Mouse (Mus musculus) stomach, embryonic 14.5 days (tissue): ENCODE data around the gene Rpl7l1. TPM values are rescaled to one million over a fixed set of nuclear protein-coding genes. Genes with fewer than 3 reads are reported as not detected.
"Not testable (repeated sequence)": the region's sequence is repeated elsewhere in the genome, so short reads cannot be mapped to it uniquely, and the experiment has no call there.

Experiments used
- ATAC-seq: fragments of 200-750 bp; cut with Nextera tagmentation; 2 replicates; pipeline ENCODE4 v1.8.0; 2017; ENCODE audit warnings: low read depth, moderate TSS enrichment; ENCODE audit not compliant: insufficient number of reproducible peaks, insufficient read depth, low FRiP score
- H3K27ac ChIP-seq: fragments of 300-500 bp; sonication (generic); 2 replicates; pipeline ENCODE4 v1.5.1; 2014; ENCODE audit warnings: mild to moderate bottlenecking, low read length, moderate library complexity, mixed read lengths
- H3K27me3 ChIP-seq: fragments of 300-500 bp; sonication (generic); 2 replicates; pipeline ENCODE4 v1.6.1; 2014; ENCODE audit warnings: low read length, control low read depth, mixed read lengths; ENCODE audit not compliant: control insufficient read depth, insufficient read depth
- H3K36me3 ChIP-seq: fragments of 300-500 bp; sonication (generic); 2 replicates; pipeline ENCODE4 v1.6.1; 2014; ENCODE audit warnings: mild to moderate bottlenecking, control low read depth, low read length, moderate library complexity, mixed read lengths; ENCODE audit not compliant: control insufficient read depth, insufficient read depth
- H3K4me1 ChIP-seq: fragments of 300-500 bp; sonication (generic); 2 replicates; pipeline ENCODE4 v1.6.1; 2014; ENCODE audit warnings: low read length, control low read depth, mixed read lengths; ENCODE audit not compliant: control insufficient read depth, insufficient read depth
- H3K4me2 ChIP-seq: fragments of 300-500 bp; sonication (generic); replicated peaks from 2 replicates; pipeline ENCODE4 v1.6.1; 2014; ENCODE audit warnings: low read depth, low read length, control low read depth
- H3K4me3 ChIP-seq: fragments of 300-500 bp; sonication (generic); 2 replicates; pipeline ENCODE4 v1.5.1; 2014; ENCODE audit warnings: low read depth, low read length, control low read depth
- H3K9ac ChIP-seq: fragments of 300-500 bp; sonication (generic); replicated peaks from 2 replicates; pipeline ENCODE4 v1.6.1; 2014; ENCODE audit warnings: low read depth, mild to moderate bottlenecking, control low read depth, low read length, moderate library complexity, mixed read lengths
- H3K9me3 ChIP-seq: fragments of 300-500 bp; sonication (generic); 2 replicates; pipeline ENCODE4 v1.6.1; 2016; ENCODE audit warnings: low read depth, low read length, control low read depth; ENCODE audit not compliant: control insufficient read depth
- WGBS: fragments of 180-500 bp; shearing (Covaris S2); extraction: QIAGEN DNeasy Blood & Tissue Kit; methylation state at CpG from one replicate; pipeline ENCODE4 v1.1.7; 2014; 5-methylcytosine and 5-hydroxymethylcytosine counted together
- polyA plus RNA-seq: library from polyadenylated mRNA; unstranded; fragments of >200 nt; fragmentation: Nextera tagmentation; extraction: Ambion mirVana; gene quantifications from 2 replicates; pipeline ENCODE4 v1.2.1, GENCODE M21; 2014

Rpl7l1 gene
- polyA plus RNA-seq, 1 experiment from 2014 or later, result 149 TPM

- no peak overlapping the region for H3K27ac ChIP-seq
- H3K36me3 ChIP-seq, result no peaks in the 10 kb centered on the region
- no peak overlapping the region for H3K4me2 ChIP-seq
- no peaks in the 10 kb centered on the region for H3K9me3 ChIP-seq
- H3K4me1 ChIP-seq, result no peaks in the 10 kb centered on the region
- ATAC-seq, result no peak
- no peaks in the 10 kb centered on the region for H3K27me3 ChIP-seq
- H3K9ac ChIP-seq, result no peak overlapping the region
- 80% methylated on average over 2 of the region's 2 CpGs for WGBS
- H3K4me3 ChIP-seq, result no peak overlapping the region
These were observed 10.5 kb upstream of the Rpl7l1 start for GRCm38 (mm10) chr17:46792963-46793362.

- WGBS, result 60% methylated on average over 2 of the region's 2 CpGs
- not testable (repeated sequence) for ATAC-seq, H3K4me2 ChIP-seq, H3K4me1 ChIP-seq, H3K27me3 ChIP-seq, H3K27ac ChIP-seq, H3K9me3 ChIP-seq, H3K9ac ChIP-seq, H3K36me3 ChIP-seq, H3K4me3 ChIP-seq
These were observed 5.5 kb upstream of the Rpl7l1 start for GRCm38 (mm10) chr17:46787974-46788373.

DNA sequence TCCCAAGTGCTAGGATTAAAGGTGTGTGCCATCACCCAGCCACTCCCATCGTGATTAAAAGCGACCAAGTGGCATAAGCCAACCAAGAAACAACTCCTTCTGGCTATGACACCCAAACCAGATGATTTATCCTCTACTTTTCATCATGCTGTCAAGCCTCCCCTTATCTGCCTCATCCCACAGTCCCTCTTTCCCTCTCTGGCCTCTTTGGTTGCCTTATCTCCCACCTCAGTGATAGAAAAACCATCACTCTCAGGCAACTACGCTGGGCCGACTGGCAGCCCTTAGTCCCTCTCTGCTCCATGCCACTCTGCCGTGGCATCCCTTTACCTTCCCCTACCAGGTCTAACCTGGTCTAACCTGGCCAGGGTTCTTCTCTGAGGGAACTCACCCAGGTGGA lies 4.5 kb upstream of the Rpl7l1 start:
- Histone ChIP-seq H3K27me3 (no peaks in the 10 kb centered on the region), H3K4me2 (no peak overlapping the region), H3K36me3 (no peaks in the 10 kb centered on the region), H3K4me1 (no peaks in the 10 kb centered on the region), H3K9me3 (no peaks in the 10 kb centered on the region), H3K4me3 (no peak overlapping the region), H3K9ac (no peak overlapping the region), H3K27ac (no peak overlapping the region)
- no peak for ATAC-seq
- WGBS, result 81% methylated on average over 5 of the region's 5 CpGs

DNA sequence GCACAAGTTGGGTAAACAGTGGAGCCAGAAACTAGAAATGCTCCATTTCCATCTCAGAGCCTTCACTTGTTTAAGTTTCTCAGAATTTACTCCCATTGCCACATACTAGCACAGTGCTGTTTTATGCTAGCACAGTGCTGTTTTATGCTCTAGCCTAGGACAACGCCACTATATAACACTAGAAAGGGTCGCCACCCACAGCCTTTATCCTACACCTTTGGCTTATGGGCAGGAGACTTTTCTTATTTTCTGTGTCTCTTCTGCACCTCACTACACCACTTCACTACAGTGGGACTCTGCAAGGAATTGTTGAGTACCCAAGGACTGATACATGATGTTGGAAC lies 722 bp upstream of the Rpl7l1 start:
- peak overlapping the region; percentile 63 for H3K4me3 ChIP-seq
- H3K27ac ChIP-seq, result peak overlapping the region; percentile 79; the same call in 1 of the 2 replicates
- H3K36me3 ChIP-seq, result peaks cover 27% of the 10 kb centered on the region
- H3K9me3 ChIP-seq, result no peaks in the 10 kb centered on the region
- no peaks in the 10 kb centered on the region for H3K27me3 ChIP-seq
- peak overlapping the region; percentile 64 for H3K4me2 ChIP-seq
- no peak overlapping the region for H3K9ac ChIP-seq
- 80% methylated on average over 2 of the region's 2 CpGs for WGBS
- H3K4me1 ChIP-seq, result peaks cover 6% of the 10 kb centered on the region; the same call in 1 of the 2 replicates
- ATAC-seq, result no peak

DNA sequence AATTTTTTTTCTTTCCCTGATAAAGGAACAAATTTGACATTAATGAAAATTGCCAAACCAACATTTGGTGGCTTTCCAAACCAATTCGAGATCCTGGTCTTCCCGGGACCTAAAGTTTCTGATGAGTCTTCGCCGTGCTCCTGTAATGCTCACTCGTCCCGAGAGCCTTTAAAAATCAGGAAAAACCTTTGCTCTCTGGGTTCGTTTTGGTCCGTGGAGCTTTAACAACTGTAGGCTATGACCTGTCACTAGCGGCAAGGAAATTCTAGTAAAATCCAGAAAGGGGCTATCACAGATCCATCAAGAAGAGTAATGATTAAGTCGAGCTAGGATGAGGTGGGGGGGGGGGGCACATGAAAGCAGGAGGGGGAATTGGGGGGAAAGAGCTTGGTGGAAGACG lies 596 bp downstream of the Rpl7l1 start:
- Histone ChIP-seq H3K27me3 (no peaks in the 10 kb centered on the region), H3K27ac (peak overlapping the region; percentile 79; the same call in 1 of the 2 replicates), H3K4me1 (peaks cover 6% of the 10 kb centered on the region; the same call in 1 of the 2 replicates), H3K36me3 (peaks cover 39% of the 10 kb centered on the region), H3K9ac (peak overlapping the region; percentile 49), H3K4me2 (peak overlapping the region; percentile 64), H3K4me3 (peak overlapping the region; percentile 63), H3K9me3 (no peaks in the 10 kb centered on the region)
- ATAC-seq, result no peak; the same call in 1 of the 2 replicates
- WGBS, result 2% methylated on average over 11 of the region's 11 CpGs

DNA sequence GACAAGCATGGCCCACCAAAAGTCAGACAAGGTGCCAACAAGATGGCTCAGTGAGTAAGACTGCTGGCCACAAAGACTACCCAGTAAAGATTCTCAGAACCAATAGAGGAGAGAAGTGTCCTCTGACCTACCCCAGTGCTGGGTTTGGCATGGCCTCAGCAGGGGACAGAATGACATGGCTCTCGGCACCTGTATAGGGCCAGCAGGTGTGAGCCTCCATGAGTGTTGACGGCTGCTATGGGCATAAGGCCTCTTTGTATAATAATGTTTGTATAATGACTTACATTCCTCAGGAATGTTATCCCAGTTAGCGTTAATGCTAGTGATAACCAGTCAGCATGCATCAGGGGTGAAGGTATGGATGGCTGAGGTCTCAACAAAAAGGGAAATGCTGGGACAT lies 6.4 kb downstream of the Rpl7l1 start:
- Histone ChIP-seq H3K27ac (no peak overlapping the region), H3K4me1 (peaks cover under 1% of the 10 kb centered on the region; the same call in 1 of the 2 replicates), H3K27me3 (no peaks in the 10 kb centered on the region), H3K9ac (no peak overlapping the region), H3K9me3 (no peaks in the 10 kb centered on the region), H3K4me3 (no peak overlapping the region), H3K4me2 (no peak overlapping the region), H3K36me3 (peaks cover 59% of the 10 kb centered on the region)
- ATAC-seq, result no peak
- 55% methylated on average over 3 of the region's 3 CpGs for WGBS

GRCm38 (mm10) chr17:46775070-46775469 lies 7.4 kb downstream of the Rpl7l1 start:
- H3K4me3 ChIP-seq, result no peak overlapping the region
- H3K27ac ChIP-seq, result no peak overlapping the region
- ATAC-seq, result no peak
- no peaks in the 10 kb centered on the region for H3K9me3 ChIP-seq
- H3K9ac ChIP-seq, result no peak overlapping the region
- H3K4me2 ChIP-seq, result no peak overlapping the region
- WGBS, result 87% methylated on average over 9 of the region's 9 CpGs
- H3K27me3 ChIP-seq, result no peaks in the 10 kb centered on the region
- no peaks in the 10 kb centered on the region for H3K4me1 ChIP-seq
- peaks cover 51% of the 10 kb centered on the region for H3K36me3 ChIP-seq

- H3K4me2 ChIP-seq, result peak overlapping the region; percentile 64; the same call in 1 of the 2 replicates
These were observed 8.4 kb downstream of the Rpl7l1 start for GRCm38 (mm10) chr17:46774131-46774472.

More at GRCm38 (mm10) chr17:46774131-46774472, 8.4 kb downstream of the Rpl7l1 start:
- Histone ChIP-seq H3K9me3 (no peaks in the 10 kb centered on the region), H3K4me3 (no peak overlapping the region), H3K36me3 (peaks cover 42% of the 10 kb centered on the region), H3K4me1 (no peaks in the 10 kb centered on the region), H3K9ac (no peak overlapping the region), H3K27me3 (no peaks in the 10 kb centered on the region), H3K27ac (no peak overlapping the region)
- ATAC-seq, result no peak
- 31% methylated on average over 2 of the region's 2 CpGs for WGBS
